Mouse (Mus musculus) E14TG2a.4 (cell line): Measurements from ENCODE around the gene Casc1.

Source experiments
- CTCF ChIP-seq: conservative IDR thresholded peaks from 2 replicates; pipeline ENCODE4 v1.5.1; 2014; ENCODE audit warnings: low read length
- NANOG ChIP-seq: IDR thresholded peaks from 2 replicates; pipeline ENCODE4 v1.6.1; 2014; ENCODE audit warnings: borderline replicate concordance, low read length, mixed read lengths
- POU5F1 ChIP-seq: IDR thresholded peaks from 2 replicates; pipeline ENCODE4 v1.6.1; 2014; ENCODE audit warnings: low read length, borderline replicate concordance

- no peak for TF ChIP-seq CTCF
- TF ChIP-seq POU5F1, result no peak
- TF ChIP-seq NANOG, result no peak
These were observed 26.3 kb upstream of the Casc1 start for GRCm38 (mm10) chr6:145237148-145237547.
